Mouse (Mus musculus): ENCODE measurements around the gene 1700023F06Rik. TPM values are rescaled to one million over a fixed set of nuclear protein-coding genes. Genes with fewer than 3 reads are reported as not detected.

1700023F06Rik gene
- total and polyA plus RNA-seq, 3 experiments: not detected

- TF ChIP-seq GABPA (IDR thresholded peaks at IDR 0.05; ENCODE audit: insufficient replicate concordance, low read depth, low read length): no peak
- TF ChIP-seq MAX (IDR thresholded peaks at IDR 0.05; ENCODE audit: low read length): peak; percentile 76
- peak; percentile 67 for TF ChIP-seq BHLHE40 (IDR thresholded peaks at IDR 0.05; ENCODE audit: low read depth, low read length)
- TF ChIP-seq TBP (conservative IDR thresholded peaks at IDR 0.05; ENCODE audit: low read depth, low read length): peak; percentile 70
- TF ChIP-seq ZNF384 (IDR thresholded peaks at IDR 0.05; ENCODE audit: low read depth, low read length): peak; percentile 99
- peak; percentile 81 for TF ChIP-seq IRF4 (IDR thresholded peaks at IDR 0.05; ENCODE audit: low read depth, low read length)
- TF ChIP-seq POLR2A (IDR thresholded peaks at IDR 0.05; ENCODE audit: low read depth, low read length): no peak; the same call in 1 of the 2 replicates
- no peak for TF ChIP-seq CHD2 (IDR thresholded peaks at IDR 0.05; ENCODE audit: low read length)
- TF ChIP-seq USF1 (IDR thresholded peaks at IDR 0.05; ENCODE audit: low read depth, low read length): peak; percentile 75
- TF ChIP-seq MAFK (IDR thresholded peaks at IDR 0.05; ENCODE audit: insufficient replicate concordance, low read length): no peak
- no peak for TF ChIP-seq ZC3H11A (IDR thresholded peaks at IDR 0.05; ENCODE audit: low read depth, low read length)
- 0 out of 2 replicates have a peak, but pooled peaks have one; percentile 20 for TF ChIP-seq MAZ (IDR thresholded peaks at IDR 0.05; ENCODE audit: low read depth, low read length)
- no peak for TF ChIP-seq JUND (conservative IDR thresholded peaks at IDR 0.05; ENCODE audit: low read depth, low read length)
- TF ChIP-seq MYC (IDR thresholded peaks at IDR 0.05; ENCODE audit: low read depth, low read length): no peak; the same call in 1 of the 2 replicates
- TF ChIP-seq CHD1 (IDR thresholded peaks at IDR 0.05; ENCODE audit: low read depth, low read length): peak; percentile 97
- TF ChIP-seq EP300 (IDR thresholded peaks at IDR 0.05; ENCODE audit: low read length): peak; percentile 79
- TF ChIP-seq E2F4 (IDR thresholded peaks at IDR 0.05; ENCODE audit: insufficient replicate concordance, low read depth, low read length): no peak
- TF ChIP-seq CTCF (conservative IDR thresholded peaks at IDR 0.05 in 1 of 2, IDR thresholded peaks at IDR 0.05 in 1 of 2; ENCODE audit: low read depth in 2 of 2, low read length in 2 of 2): no peak
- TF ChIP-seq NRF1 (IDR thresholded peaks at IDR 0.05; ENCODE audit: low read depth, low read length): 0 out of 2 replicates have a peak, but pooled peaks have one; percentile 29
- TF ChIP-seq JUN (IDR thresholded peaks at IDR 0.05; ENCODE audit: insufficient read depth, low read depth, low read length): no peak
- TF ChIP-seq PAX5 (IDR thresholded peaks at IDR 0.05; ENCODE audit: low read length): no peak
- peak; percentile 10; the same call in 1 of the 2 replicates for TF ChIP-seq SMC3 (IDR thresholded peaks at IDR 0.05; ENCODE audit: low read depth, low read length)
- TF ChIP-seq ETS1 (conservative IDR thresholded peaks at IDR 0.05; ENCODE audit: low read depth, low read length): peak; percentile 75
- no peak for TF ChIP-seq ZMIZ1 (IDR thresholded peaks at IDR 0.05; ENCODE audit: low read depth, low read length)
- TF ChIP-seq RCOR1 (conservative IDR thresholded peaks at IDR 0.05; ENCODE audit: low read depth, low read length): no peak; the same call in 1 of the 2 replicates
- no peak for TF ChIP-seq RAD21 (IDR thresholded peaks at IDR 0.05; ENCODE audit: low read depth, low read length)
- no peak; the same call in 1 of the 2 replicates for TF ChIP-seq MXI1 (IDR thresholded peaks at IDR 0.05; ENCODE audit: low read depth, low read length)
- TF ChIP-seq USF2 (conservative IDR thresholded peaks at IDR 0.05; ENCODE audit: low read depth, low read length): peak; percentile 32; the same call in 1 of the 2 replicates
- TF ChIP-seq UBTF (IDR thresholded peaks at IDR 0.05; ENCODE audit: low read depth, low read length): peak; percentile 71
- no peak for TF ChIP-seq POLR2AphosphoS2 (IDR thresholded peaks at IDR 0.05; ENCODE audit: low read depth, low read length)
- no peak for TF ChIP-seq ZKSCAN1 (IDR thresholded peaks at IDR 0.05; ENCODE audit: borderline replicate concordance, low read depth, low read length)
- 0 out of 2 replicates have a peak, but pooled peaks have one; percentile 48 for TF ChIP-seq SIN3A (IDR thresholded peaks at IDR 0.05; ENCODE audit: low read length)
- no peak for TF ChIP-seq NELFE (IDR thresholded peaks at IDR 0.05; ENCODE audit: low read depth, low read length)
- peak; percentile 79; the same call in 1 of the 2 replicates for TF ChIP-seq MEF2A (IDR thresholded peaks at IDR 0.05; ENCODE audit: borderline replicate concordance, low read depth, low read length)
- no peak for TF ChIP-seq HCFC1 (IDR thresholded peaks at IDR 0.05; ENCODE audit: low read depth, low read length)
- TF ChIP-seq TCF12 (IDR thresholded peaks at IDR 0.05; ENCODE audit: low read depth, low read length): peak; percentile 96
- 0 out of 2 replicates have a peak, but pooled peaks have one; percentile 20 for TF ChIP-seq ELF1 (IDR thresholded peaks at IDR 0.05; ENCODE audit: low read depth, low read length)
- no peak for TF ChIP-seq KAT2A (IDR thresholded peaks at IDR 0.05; ENCODE audit: insufficient replicate concordance, low read length)
- Histone ChIP-seq H3K27ac (ENCODE audit: insufficient read depth, low read depth) (peak overlapping the region; percentile 66), H3K36me3 (replicated peaks in 1 of 2; ENCODE audit: control insufficient read depth in 1 of 2, insufficient read depth in 1 of 2, low read length in 1 of 2) (peaks cover 51 to 90% of the 10 kb centered on the region in 2 experiments), H3K4me2 (ENCODE audit: insufficient read depth, low read depth, poor library complexity, severe bottlenecking) (peak overlapping the region; percentile 13; the same call in 1 of the 2 replicates), H3K9ac (ENCODE audit: insufficient read depth, low read depth) (no peak overlapping the region), H3K4me1 (ENCODE audit: control insufficient read depth in 1 of 2, insufficient read depth in 2 of 2) (peaks cover 22 to 81% of the 10 kb centered on the region in 2 experiments), H3K79me2 (replicated peaks; ENCODE audit: control insufficient read depth, extremely low read depth, insufficient read depth, poor library complexity, severe bottlenecking) (no peaks in the 10 kb centered on the region), H3K27me3 (replicated peaks) (no peaks in the 10 kb centered on the region), H3K4me3 (replicated peaks in 1 of 3; ENCODE audit: low read depth in 2 of 3, low read length in 2 of 3, poor library complexity in 1 of 3) (no peak overlapping the region), H3K9me3 (replicated peaks; ENCODE audit: low read length) (peaks cover 12% of the 10 kb centered on the region)
- DNase-seq (ENCODE audit: extremely low read depth): peak; percentile 66
- in situ Hi-C loops (cut with MboI; ENCODE audit: low pct_ligation_motif_present, low pct_unique_long_range_greater_than_20kb, low sequenced_read_pairs) (loop anchor here (5.0 kb wide), 2 partner anchors 35 to 80 kb away; no protein-coding TSS in a partner anchor), dilution Hi-C loops (cut with MboI; ENCODE audit: extremely low pct_ligation_motif_present, extremely low pct_unique_long_range_greater_than_20kb, low sequenced_read_pairs) (no loop called here)
Observed at GRCm38 (mm10) chr11:103236903-103237302, 28.5 kb upstream of the 1700023F06Rik start.

Data from CH12.LX (cell line).